In genomic region chr16:13197293-13197692, GRCm38 (mm10) we compare ENCODE assay signal across 8 mouse cellular contexts. TPM values are rescaled to one million over a fixed set of nuclear protein-coding genes. Genes with fewer than 3 reads are reported as not detected.
DNase-seq lines count a peak whose midpoint lies in the region; ATAC-seq and TF ChIP-seq lines count a peak whose summit lies in the region.

No protein-coding gene starts in this region.

- no peaks in the 10 kb centered on the region for H3K9me3 ChIP-seq in hindbrain, embryonic 13.5 days
- H3K9me3 ChIP-seq in lung, postnatal 0 days (ENCODE audit: low read length): no peaks in the 10 kb centered on the region
- H3K9me3 ChIP-seq in stomach, embryonic 16.5 days (replicated peaks; ENCODE audit: control insufficient read depth, low read length): no peaks in the 10 kb centered on the region

- no peak overlapping the region for H3K4me2 ChIP-seq in hindbrain, embryonic 13.5 days
- no peak overlapping the region for H3K4me2 ChIP-seq in lung, postnatal 0 days (replicated peaks; ENCODE audit: low read depth, low read length)
- H3K4me2 ChIP-seq in stomach, embryonic 16.5 days (ENCODE audit: low read depth, low read length): no peak overlapping the region

- H3K9ac ChIP-seq in hindbrain, embryonic 13.5 days: no peak overlapping the region
- H3K9ac ChIP-seq in lung, postnatal 0 days (replicated peaks; ENCODE audit: low read depth): no peak overlapping the region
- no peak overlapping the region for H3K9ac ChIP-seq in stomach, embryonic 16.5 days (ENCODE audit: low read length)

- no peaks in the 10 kb centered on the region for H3K36me3 ChIP-seq in testis, adult 2 months (ENCODE audit: control insufficient read depth, insufficient read depth, low read length)
- H3K36me3 ChIP-seq in hindbrain, embryonic 13.5 days: no peaks in the 10 kb centered on the region
- H3K36me3 ChIP-seq in lung, postnatal 0 days (ENCODE audit: insufficient read depth, low read length): no peaks in the 10 kb centered on the region
- no peaks in the 10 kb centered on the region for H3K36me3 ChIP-seq in stomach, embryonic 16.5 days (ENCODE audit: control insufficient read depth, insufficient read depth, low read length)

- TF ChIP-seq EP300 in lung, postnatal 0 days (IDR thresholded peaks at IDR 0.05): no peak

- TF ChIP-seq CTCF in testis, adult 2 months (IDR thresholded peaks at IDR 0.05; ENCODE audit: control insufficient read depth, insufficient read depth, insufficient replicate concordance, low read depth, low read length): no peak
- TF ChIP-seq CTCF in lung, postnatal 0 days (IDR thresholded peaks at IDR 0.05): no peak

- H3K27me3 ChIP-seq in testis, adult 2 months (ENCODE audit: control insufficient read depth, insufficient read depth, low read length): no peaks in the 10 kb centered on the region
- no peaks in the 10 kb centered on the region for H3K27me3 ChIP-seq in hindbrain, embryonic 13.5 days
- H3K27me3 ChIP-seq in lung, postnatal 0 days (replicated peaks; ENCODE audit: insufficient read depth, low read length): no peaks in the 10 kb centered on the region
- H3K27me3 ChIP-seq in stomach, embryonic 16.5 days (ENCODE audit: control insufficient read depth, insufficient read depth, low read length): no peaks in the 10 kb centered on the region

- 33% methylated on average over 5 of the region's 5 CpGs for WGBS in hindbrain, embryonic 13.5 days
- 38% methylated on average over 5 of the region's 5 CpGs for WGBS in lung, postnatal 0 days
- 43% methylated on average over 5 of the region's 5 CpGs for WGBS in stomach, embryonic 16.5 days

- H3K4me1 ChIP-seq in testis, adult 2 months (ENCODE audit: control insufficient read depth, insufficient read depth, low read length): peaks cover 6% of the 10 kb centered on the region
- H3K4me1 ChIP-seq in hindbrain, embryonic 13.5 days (replicated peaks): peaks cover 23% of the 10 kb centered on the region
- H3K4me1 ChIP-seq in lung, postnatal 0 days (ENCODE audit: insufficient read depth, low read depth, low read length): no peaks in the 10 kb centered on the region
- peaks cover 10% of the 10 kb centered on the region; the same call in 1 of the 2 replicates for H3K4me1 ChIP-seq in stomach, embryonic 16.5 days (ENCODE audit: control insufficient read depth, insufficient read depth, low read length)

- no peak for DNase-seq in testis, postnatal 14 days (ENCODE audit: low spot score)
- DNase-seq in lung, postnatal 0 days (ENCODE audit: low spot score): peak; percentile 54
- no peak for DNase-seq in embryo, embryonic 9.5 days (ENCODE audit: extremely low spot score)
- DNase-seq in natural killer cell, adult 2 months (ENCODE audit: low spot score in 2 of 2): no peak
- no peak for DNase-seq in embryo, embryonic 10.5 days (ENCODE audit: low spot score)

- TF ChIP-seq POLR2A in testis, adult 2 months (IDR thresholded peaks at IDR 0.05; ENCODE audit: control insufficient read depth, low read depth, low read length): no peak

- H3K27ac ChIP-seq in testis, adult 2 months (ENCODE audit: control insufficient read depth, insufficient read depth, low read depth, low read length): 0 out of 2 replicates have a peak overlapping the region, but pooled peaks have one; percentile 24
- H3K27ac ChIP-seq in hindbrain, embryonic 13.5 days: peak overlapping the region; percentile 32; the same call in 1 of the 2 replicates
- no peak overlapping the region for H3K27ac ChIP-seq in lung, postnatal 0 days (ENCODE audit: low read length)
- H3K27ac ChIP-seq in stomach, embryonic 16.5 days (ENCODE audit: low read length): no peak overlapping the region

- no peak for ATAC-seq in hindbrain, embryonic 13.5 days (ENCODE audit: low FRiP score)
- peak; percentile 52; the same call in 1 of the 2 replicates for ATAC-seq in lung, postnatal 0 days
- ATAC-seq in stomach, embryonic 16.5 days (ENCODE audit: insufficient read depth, low FRiP score): 0 out of 2 replicates have a peak, but pooled peaks have one; percentile 18

- no peak overlapping the region for H3K4me3 ChIP-seq in testis, adult 2 months (ENCODE audit: control insufficient read depth, low read depth, low read length)
- no peak overlapping the region for H3K4me3 ChIP-seq in hindbrain, embryonic 13.5 days
- no peak overlapping the region for H3K4me3 ChIP-seq in lung, postnatal 0 days (ENCODE audit: low read depth, low read length)
- no peak overlapping the region for H3K4me3 ChIP-seq in stomach, embryonic 16.5 days (replicated peaks; ENCODE audit: low read length)

RNA-seq across cellular contexts. Expression of gene Mrtfb, which starts 59.0 kb away (rescaled TPM):
- 10.8 and 11.9 TPM in 2 replicates for polyA plus RNA-seq in testis, adult 2 months (2012; rRNA removed)
- polyA plus RNA-seq in hindbrain, embryonic 13.5 days (2015; fragmentation: Nextera tagmentation; extraction: Ambion mirVana): 10.7 and 12.7 TPM in 2 replicates
- 21.8 and 24.0 TPM in 2 replicates for polyA plus RNA-seq in lung, postnatal 0 days (2015; fragmentation: Nextera tagmentation; extraction: Ambion mirVana)
- 17.1 and 19.3 TPM in 2 replicates for polyA plus RNA-seq in stomach, embryonic 16.5 days (2015; fragmentation: Nextera tagmentation; extraction: Ambion mirVana)

Comparison
In these comparisons a context has a peak if more than half of its experiments do, and no peak if none do; other contexts are left out.
1. H3K27ac ChIP-seq: peak in testis, adult 2 months (single experiment) and hindbrain, embryonic 13.5 days (single experiment); none in lung, postnatal 0 days (single experiment) and stomach, embryonic 16.5 days (single experiment).